Mouse (Mus musculus) brain, embryonic 14.5 days (tissue): Measurements from ENCODE around the gene Adora1.

Experiments used
- CTCF ChIP-seq: fragments of 200-500 bp; IDR thresholded peaks from 2 replicates; pipeline ENCODE4 v1.5.1; 2012; ENCODE audit warnings: inconsistent platforms, mild to moderate bottlenecking, moderate library complexity, borderline replicate concordance; ENCODE audit not compliant: insufficient read depth, insufficient read length; ENCODE audit errors: extremely low read depth
- POLR2A ChIP-seq: fragments of 200-500 bp; IDR thresholded peaks from 2 replicates; pipeline ENCODE4 v1.6.1; 2012; ENCODE audit warnings: mild to moderate bottlenecking, inconsistent platforms, borderline replicate concordance; ENCODE audit not compliant: poor library complexity, insufficient read depth, insufficient read length, severe bottlenecking; ENCODE audit errors: extremely low read depth

DNA sequence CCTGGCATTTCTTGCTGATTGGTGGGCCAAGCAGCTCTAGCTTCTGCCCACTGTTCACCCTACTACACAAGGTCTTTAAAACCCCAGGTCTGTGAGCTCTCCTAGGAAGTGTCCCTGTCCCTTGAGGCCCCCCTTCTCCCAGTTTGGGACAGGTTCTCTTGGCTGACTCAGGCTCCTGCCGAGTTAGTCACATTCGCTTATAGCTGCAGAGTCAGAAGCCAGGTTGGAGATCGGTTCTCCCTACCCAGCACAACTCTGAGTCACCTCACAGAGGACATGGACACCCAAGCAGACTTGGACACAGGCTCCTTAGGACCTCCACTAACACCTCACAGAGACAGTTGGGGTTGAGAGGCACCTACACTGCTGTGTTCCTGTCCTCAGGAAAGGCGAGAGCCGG lies 44.0 kb downstream of the Adora1 start:
- TF ChIP-seq CTCF (no peak), POLR2A (no peak)
